Mouse (Mus musculus) embryonic facial prominence, embryonic 15.5 days (tissue): ENCODE results near the gene Ncoa4. TPM values are rescaled to one million over a fixed set of nuclear protein-coding genes. Genes with fewer than 3 reads are reported as not detected.
"Not testable (repeated sequence)": the region's sequence is repeated elsewhere in the genome, so short reads cannot be mapped to it uniquely, and the experiment has no call there.

Source experiments
- ATAC-seq: fragments of 200-750 bp; cut with Nextera tagmentation; 2 replicates; pipeline ENCODE4 v1.8.0; 2017; ENCODE audit warnings: low read depth, moderate TSS enrichment; ENCODE audit not compliant: insufficient number of reproducible peaks, low FRiP score, low TSS enrichment
- H3K27ac ChIP-seq: fragments of 300-500 bp; sonication (generic); replicated peaks from 2 replicates; pipeline ENCODE4 v1.5.1; 2015; ENCODE audit warnings: mild to moderate bottlenecking, inconsistent platforms
- H3K27me3 ChIP-seq: fragments of 300-500 bp; sonication (generic); 2 replicates; pipeline ENCODE4 v1.6.1; 2015; ENCODE audit warnings: inconsistent platforms
- H3K36me3 ChIP-seq: fragments of 300-500 bp; sonication (generic); 2 replicates; pipeline ENCODE4 v1.6.1; 2015; ENCODE audit warnings: mild to moderate bottlenecking, inconsistent platforms
- H3K4me1 ChIP-seq: fragments of 300-500 bp; sonication (generic); 2 replicates; pipeline ENCODE4 v1.6.1; 2015; ENCODE audit warnings: inconsistent platforms
- H3K4me2 ChIP-seq: fragments of 300-500 bp; sonication (generic); replicated peaks from 2 replicates; pipeline ENCODE4 v1.6.1; 2015; ENCODE audit warnings: mild to moderate bottlenecking, inconsistent platforms
- H3K4me3 ChIP-seq: fragments of 300-500 bp; sonication (generic); replicated peaks from 2 replicates; pipeline ENCODE4 v1.5.1; 2015; ENCODE audit warnings: mild to moderate bottlenecking, inconsistent platforms
- H3K9ac ChIP-seq: fragments of 300-500 bp; sonication (generic); 2 replicates; pipeline ENCODE4 v1.6.1; 2015; ENCODE audit warnings: inconsistent platforms
- H3K9me3 ChIP-seq: fragments of 300-500 bp; sonication (generic); replicated peaks from 2 replicates; pipeline ENCODE4 v1.6.1; 2016; ENCODE audit warnings: inconsistent platforms
- WGBS: fragments of 180-500 bp; shearing (Covaris S2); methylation state at CpG from one replicate; pipeline ENCODE4 v1.1.7; 2015; 5-methylcytosine and 5-hydroxymethylcytosine counted together
- polyA plus RNA-seq: library from polyadenylated mRNA; unstranded; fragments of >200 nt; fragmentation: Nextera tagmentation; extraction: Ambion mirVana; gene quantifications from 2 replicates; pipeline ENCODE4 v1.2.1, GENCODE M21; 2015

Gene Ncoa4
- polyA plus RNA-seq = 90.5 and 94.2 TPM in 2 replicates

DNA sequence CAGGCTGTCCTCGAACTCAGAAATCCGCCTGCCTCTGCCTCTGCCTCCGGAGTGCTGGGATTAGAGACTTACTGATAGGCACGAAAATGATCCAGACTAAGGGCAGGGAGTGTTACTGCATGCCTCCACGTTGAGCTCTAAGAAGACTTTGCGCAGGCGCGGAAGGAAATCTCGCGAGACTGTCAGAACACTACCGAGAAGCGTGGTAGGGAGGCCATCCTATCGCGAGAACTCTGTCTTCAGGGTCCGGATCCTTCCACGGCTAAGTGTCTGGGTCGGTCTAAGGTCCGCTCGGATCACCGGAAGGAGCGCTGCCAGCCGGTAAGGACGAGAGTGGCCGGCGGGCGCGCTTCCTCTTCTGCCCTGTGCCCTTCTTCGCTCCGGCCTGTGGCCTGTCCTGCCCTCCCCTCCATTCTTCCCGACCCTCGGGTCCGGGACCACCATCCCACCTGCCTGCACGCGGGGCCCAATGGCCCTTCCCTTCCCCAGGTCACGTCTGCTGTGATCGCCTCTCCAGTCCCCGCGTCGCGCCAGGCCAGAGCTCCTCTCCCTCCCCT is at the start of gene Ncoa4:
Gene Ncoa4, plus strand, starts transcription at position 176 of the 557 bp plus-strand sequence.
- Histone ChIP-seq H3K4me2 (peak within 1 kb of the TSS; percentile 79), H3K9ac (peak within 1 kb of the TSS; percentile 97), H3K4me3 (peak within 1 kb of the TSS; percentile 99), H3K4me1 (peaks cover 24% of the 10 kb centered on the region), H3K27ac (peak within 1 kb of the TSS; percentile 88), H3K27me3 (no peaks in the 10 kb centered on the region), H3K36me3 (no peaks in the 10 kb centered on the region), H3K9me3 (no peaks in the 10 kb centered on the region)
- under 1% methylated on average over 40 of the region's 40 CpGs for WGBS
- ATAC-seq = peak; percentile 94

DNA sequence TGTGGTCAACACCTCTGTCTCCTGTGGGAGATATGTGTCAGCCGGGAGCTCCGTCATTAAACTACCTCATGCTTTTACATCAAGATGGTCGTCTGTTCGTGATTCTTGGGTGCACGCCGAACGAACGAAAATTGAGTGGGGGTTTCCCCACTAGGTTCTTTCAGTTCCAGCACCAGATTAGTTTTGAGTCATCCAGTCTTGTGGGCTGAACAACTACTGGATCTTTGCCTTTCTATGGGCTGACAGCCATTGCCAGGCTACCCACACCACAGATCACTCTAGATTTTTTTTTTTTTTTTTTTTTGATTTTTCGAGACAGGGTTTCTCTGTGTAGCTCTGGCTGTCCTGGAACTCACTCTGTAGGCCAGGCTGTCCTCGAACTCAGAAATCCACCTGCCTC is 47.5 kb upstream of the Ncoa4 start:
- ATAC-seq, H3K4me2 ChIP-seq, H3K36me3 ChIP-seq, H3K27ac ChIP-seq, H3K9ac ChIP-seq, H3K9me3 ChIP-seq, H3K27me3 ChIP-seq, H3K4me3 ChIP-seq, H3K4me1 ChIP-seq: not testable (repeated sequence)
- 94% methylated on average over 10 of the region's 10 CpGs for WGBS

DNA sequence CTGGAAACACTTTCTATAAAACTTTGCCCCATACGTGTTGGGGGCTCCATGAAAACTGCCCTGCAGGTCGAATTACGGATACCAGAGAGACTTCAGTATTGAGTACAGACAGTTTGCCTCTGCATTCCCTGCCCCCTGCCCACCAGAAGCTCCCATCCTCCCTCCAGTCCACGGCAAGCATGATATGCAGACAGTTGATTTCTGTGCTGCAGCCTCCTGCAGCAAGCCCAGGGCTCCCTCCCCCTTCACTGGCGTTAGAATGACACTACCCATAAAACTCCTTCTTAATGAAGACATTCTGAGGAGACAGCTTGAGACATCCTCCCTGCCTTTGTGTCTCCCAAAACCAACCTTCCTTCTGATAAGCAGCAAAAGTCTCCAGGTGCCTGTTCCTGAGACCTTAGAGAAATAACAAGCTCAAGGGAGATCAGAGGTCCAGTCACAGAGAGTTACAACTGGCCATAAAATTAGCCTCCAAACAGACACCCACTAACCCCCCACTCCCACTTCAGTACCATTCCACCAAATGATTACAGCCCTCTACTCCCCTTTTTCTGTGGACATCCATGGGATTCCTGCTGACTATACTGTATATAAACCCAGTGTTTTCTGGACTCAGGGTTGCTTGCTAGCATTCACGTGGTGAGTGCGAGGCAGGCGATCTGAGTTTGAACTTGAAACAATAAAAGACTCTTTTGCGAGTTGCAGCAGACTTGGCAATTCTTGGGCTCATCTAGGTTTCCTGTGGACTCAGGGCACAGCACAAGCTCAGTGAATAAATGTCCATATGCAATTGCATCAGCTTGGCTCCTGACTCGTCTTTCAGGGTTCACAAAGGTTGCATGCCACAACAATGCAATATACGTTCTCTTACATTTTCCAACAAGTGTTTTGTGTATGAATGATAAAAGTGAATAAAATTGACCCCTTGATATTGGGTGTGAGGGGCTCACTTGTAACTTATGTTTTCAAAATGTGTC is 38.4 kb upstream of the Ncoa4 start:
- no peak overlapping the region for H3K4me3 ChIP-seq
- no peaks in the 10 kb centered on the region for H3K4me1 ChIP-seq
- no peak for ATAC-seq
- H3K4me2 ChIP-seq = no peak overlapping the region
- no peak overlapping the region for H3K9ac ChIP-seq
- no peaks in the 10 kb centered on the region for H3K9me3 ChIP-seq
- no peaks in the 10 kb centered on the region for H3K27me3 ChIP-seq
- no peak overlapping the region for H3K27ac ChIP-seq
- no peaks in the 10 kb centered on the region for H3K36me3 ChIP-seq
- WGBS = 60% methylated on average over 11 of the region's 11 CpGs

DNA sequence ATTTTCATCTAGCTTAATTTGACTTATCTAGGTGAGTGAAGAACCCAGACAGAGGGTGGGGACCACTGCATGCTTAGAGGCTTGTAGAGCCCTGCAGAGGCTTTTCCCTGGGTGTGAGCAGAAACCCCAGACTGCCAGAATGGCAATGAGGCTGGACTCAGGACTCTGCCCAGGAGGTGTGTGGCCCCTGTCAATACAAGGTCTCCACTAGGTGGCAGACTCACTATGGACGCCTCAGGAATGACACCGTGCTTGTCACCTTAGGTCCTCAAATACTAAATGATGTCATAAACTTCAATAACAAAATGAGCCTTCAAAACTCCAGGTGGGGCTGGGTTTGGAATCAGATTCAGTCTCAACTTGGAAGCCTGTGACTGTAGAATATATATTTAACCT is 37.7 kb upstream of the Ncoa4 start:
- no peak for ATAC-seq
- Histone ChIP-seq H3K4me2 (no peak overlapping the region), H3K27me3 (no peaks in the 10 kb centered on the region), H3K9me3 (no peaks in the 10 kb centered on the region), H3K4me3 (no peak overlapping the region), H3K4me1 (no peaks in the 10 kb centered on the region), H3K27ac (no peak overlapping the region), H3K36me3 (no peaks in the 10 kb centered on the region), H3K9ac (no peak overlapping the region)
- 43% methylated on average over 2 of the region's 2 CpGs for WGBS

DNA sequence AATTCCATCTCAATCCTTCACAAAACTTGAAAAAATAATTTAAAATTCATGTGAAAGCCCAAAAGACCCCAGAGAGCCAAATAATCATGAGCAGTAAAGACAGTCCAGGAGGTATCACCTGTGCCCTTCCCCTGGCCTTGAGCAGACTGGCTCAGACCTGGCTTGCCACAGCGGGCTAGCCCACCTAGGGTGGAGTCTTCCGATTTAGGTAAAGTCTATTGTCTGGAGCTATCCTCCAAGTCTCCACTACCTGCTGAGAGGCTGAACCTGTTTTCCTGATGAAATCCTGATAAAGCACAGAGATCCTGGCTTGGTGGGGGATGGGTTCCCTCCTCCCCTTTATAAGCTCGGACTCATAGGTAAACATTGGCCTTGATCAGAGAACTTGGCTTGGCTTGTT is 35.4 kb upstream of the Ncoa4 start:
- Histone ChIP-seq H3K4me3 (no peak overlapping the region), H3K9me3 (no peaks in the 10 kb centered on the region), H3K27me3 (no peaks in the 10 kb centered on the region), H3K27ac (no peak overlapping the region), H3K4me2 (no peak overlapping the region), H3K9ac (no peak overlapping the region), H3K4me1 (no peaks in the 10 kb centered on the region), H3K36me3 (no peaks in the 10 kb centered on the region)
- 66% methylated on average over 3 of the region's 3 CpGs for WGBS
- no peak for ATAC-seq

DNA sequence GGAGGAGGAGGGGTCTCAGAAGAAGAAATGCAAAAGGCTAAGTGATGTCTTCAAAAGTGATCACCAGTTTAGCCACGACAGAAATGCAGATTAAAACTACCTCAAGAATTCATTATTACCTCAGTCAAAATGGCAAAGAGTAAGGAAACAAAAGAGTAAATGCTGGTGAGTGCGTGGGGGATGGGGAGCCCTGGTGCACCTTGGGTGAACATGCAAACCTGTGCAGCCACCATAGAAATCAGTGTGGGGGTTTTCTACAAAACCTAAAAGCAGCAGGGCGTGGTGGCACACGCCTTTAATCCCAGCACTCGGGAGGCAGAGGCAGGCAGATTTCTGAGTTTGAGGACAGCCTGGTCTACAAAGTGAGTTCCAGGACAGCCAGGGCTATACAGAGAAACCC is 34.4 kb upstream of the Ncoa4 start:
- H3K4me1 ChIP-seq, ATAC-seq, H3K4me3 ChIP-seq, H3K27me3 ChIP-seq, H3K4me2 ChIP-seq, H3K9me3 ChIP-seq, H3K9ac ChIP-seq, H3K36me3 ChIP-seq, H3K27ac ChIP-seq: not testable (repeated sequence)
- WGBS = 71% methylated on average over 5 of the region's 5 CpGs

DNA sequence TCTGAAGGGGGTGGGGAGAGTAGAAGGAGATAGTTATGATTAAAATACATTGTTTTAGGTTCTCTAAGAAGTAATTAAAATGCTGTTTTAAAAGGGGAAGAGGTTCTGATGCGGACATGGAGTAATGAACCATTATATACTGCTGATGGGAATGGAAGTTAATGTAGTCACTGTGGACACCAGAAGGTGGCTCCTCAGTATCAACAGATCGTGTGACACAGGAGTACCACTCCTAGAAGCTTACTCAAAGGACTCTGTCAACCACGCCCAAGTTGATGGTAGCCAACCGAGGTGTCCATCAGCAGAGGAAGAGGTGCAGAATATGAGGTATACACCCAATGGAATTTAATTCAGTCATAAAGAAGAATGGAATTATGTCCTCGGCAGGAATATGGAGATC is 31.3 kb upstream of the Ncoa4 start:
- H3K4me1 ChIP-seq = no peaks in the 10 kb centered on the region
- no peak overlapping the region for H3K9ac ChIP-seq
- no peak overlapping the region for H3K4me2 ChIP-seq
- H3K27ac ChIP-seq = no peak overlapping the region
- no peak overlapping the region for H3K4me3 ChIP-seq
- no peaks in the 10 kb centered on the region for H3K36me3 ChIP-seq
- no peak for ATAC-seq
- no peaks in the 10 kb centered on the region for H3K27me3 ChIP-seq
- no peaks in the 10 kb centered on the region for H3K9me3 ChIP-seq
- WGBS = 82% methylated on average over 5 of the region's 5 CpGs

DNA sequence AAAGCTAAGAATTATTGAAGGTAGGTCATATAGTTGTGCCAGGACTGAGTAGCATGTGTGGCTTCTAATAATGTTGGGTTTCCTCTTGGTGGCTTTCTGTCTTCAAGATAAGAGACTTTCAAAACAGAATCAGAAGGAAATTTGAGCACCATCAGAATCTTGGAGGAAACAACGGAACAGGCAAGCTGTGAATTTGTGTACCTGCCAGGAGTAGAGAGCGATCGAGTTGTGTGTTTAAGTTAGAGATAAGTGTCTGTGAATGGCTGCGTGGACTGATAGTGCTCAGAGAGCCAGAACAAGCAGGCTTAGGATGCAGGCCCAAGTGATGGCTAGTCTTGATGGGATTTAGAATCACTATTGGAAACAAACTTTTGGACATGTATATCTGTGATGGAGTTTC is 27.8 kb upstream of the Ncoa4 start:
- H3K27ac ChIP-seq = no peak overlapping the region
- H3K4me1 ChIP-seq = no peaks in the 10 kb centered on the region
- no peak overlapping the region for H3K4me2 ChIP-seq
- ATAC-seq = no peak
- no peak overlapping the region for H3K9ac ChIP-seq
- no peaks in the 10 kb centered on the region for H3K36me3 ChIP-seq
- no peaks in the 10 kb centered on the region for H3K9me3 ChIP-seq
- no peak overlapping the region for H3K4me3 ChIP-seq
- H3K27me3 ChIP-seq = no peaks in the 10 kb centered on the region
- 84% methylated on average over 4 of the region's 4 CpGs for WGBS

DNA sequence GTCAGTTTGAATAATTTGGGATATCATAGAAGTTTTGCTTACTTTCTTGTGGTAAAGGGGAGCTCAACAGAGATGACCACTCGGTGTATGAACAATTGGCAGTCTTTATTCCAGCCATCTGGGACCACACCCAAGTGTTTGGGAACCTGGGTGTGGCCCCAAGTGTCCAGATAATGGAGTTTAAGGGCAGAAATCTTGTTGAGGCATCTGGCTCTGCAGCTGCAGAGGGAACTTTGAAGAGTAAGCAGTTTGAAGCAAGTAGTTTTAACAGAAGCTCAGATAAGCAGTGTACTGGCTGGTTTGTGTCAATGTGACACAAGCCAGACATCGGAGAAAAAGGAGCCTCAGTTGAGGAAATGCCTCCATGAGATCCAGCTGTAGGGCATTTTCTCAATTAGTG is 25.4 kb upstream of the Ncoa4 start:
- ATAC-seq = no peak
- 56% methylated on average over 2 of the region's 2 CpGs for WGBS
- no peaks in the 10 kb centered on the region for H3K4me1 ChIP-seq

DNA sequence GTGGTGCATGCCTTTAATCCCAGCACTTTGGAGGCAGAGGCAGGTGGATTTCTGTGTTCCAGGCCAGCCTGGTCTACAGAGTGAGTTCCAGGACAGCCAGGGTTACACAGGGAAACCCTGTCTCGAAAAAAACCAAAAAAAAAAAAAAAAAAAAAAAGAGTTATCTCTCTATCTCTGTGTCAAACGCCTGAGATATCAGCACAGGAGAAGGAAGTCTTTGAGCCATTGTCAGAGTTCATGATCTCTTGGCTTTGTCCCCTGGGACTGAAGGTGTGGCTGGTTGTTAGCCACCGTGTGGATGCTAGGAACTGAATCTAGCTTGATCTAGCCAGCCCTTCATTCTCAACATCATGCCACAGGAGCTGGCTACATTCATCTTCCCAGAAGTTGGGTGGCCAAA is 23.2 kb upstream of the Ncoa4 start:
- WGBS = 73% methylated on average over 3 of the region's 3 CpGs
- H3K36me3 ChIP-seq, H3K9ac ChIP-seq, H3K4me1 ChIP-seq, ATAC-seq, H3K4me2 ChIP-seq, H3K4me3 ChIP-seq, H3K27ac ChIP-seq, H3K9me3 ChIP-seq, H3K27me3 ChIP-seq: not testable (repeated sequence)

More for the DNA sequence above, 25.4 kb upstream of the Ncoa4 start:
- Histone ChIP-seq H3K27me3 (no peaks in the 10 kb centered on the region), H3K9me3 (no peaks in the 10 kb centered on the region), H3K27ac (no peak overlapping the region), H3K36me3 (no peaks in the 10 kb centered on the region), H3K9ac (no peak overlapping the region), H3K4me2 (no peak overlapping the region), H3K4me3 (no peak overlapping the region)

DNA sequence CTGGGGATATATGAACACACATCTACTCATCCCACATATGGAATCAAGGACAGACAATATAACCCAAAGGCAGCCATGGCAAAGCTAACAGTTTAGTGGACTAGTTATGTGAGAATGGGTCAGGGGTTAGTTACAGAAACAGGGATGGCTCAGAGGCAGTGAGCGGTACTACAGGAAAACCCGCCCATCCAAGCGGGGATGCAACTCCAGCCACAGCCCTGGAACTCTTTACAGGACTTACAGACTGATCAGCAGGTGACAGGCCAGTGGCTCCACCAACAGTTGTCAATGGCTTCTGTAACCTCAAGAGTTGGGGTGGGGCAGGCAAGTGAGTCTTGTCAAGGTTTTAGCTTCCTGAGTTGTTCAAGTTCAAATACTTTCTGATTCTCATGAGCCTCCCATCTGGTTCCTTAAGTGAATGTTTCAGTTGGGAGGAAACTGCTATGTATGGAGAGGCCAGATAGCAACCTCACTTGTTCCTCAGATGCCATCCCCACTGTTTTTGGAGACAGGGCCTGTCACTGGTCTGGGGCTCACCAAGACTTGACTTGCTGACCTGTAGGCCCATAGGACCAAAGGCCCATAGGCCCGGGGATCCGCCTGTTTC is 19.2 kb upstream of the Ncoa4 start:
- no peaks in the 10 kb centered on the region for H3K4me1 ChIP-seq
- 73% methylated on average over 5 of the region's 5 CpGs for WGBS
- no peak for ATAC-seq
- H3K27me3 ChIP-seq = no peaks in the 10 kb centered on the region
- no peak overlapping the region for H3K27ac ChIP-seq
- no peaks in the 10 kb centered on the region for H3K36me3 ChIP-seq
- no peak overlapping the region for H3K9ac ChIP-seq
- H3K4me2 ChIP-seq = no peak overlapping the region
- H3K9me3 ChIP-seq = no peaks in the 10 kb centered on the region
- no peak overlapping the region for H3K4me3 ChIP-seq
